Mouse (Mus musculus) C3H10T1/2 (cell line): Measurements from ENCODE around the gene Actl7b. TPM values are rescaled to one million over a fixed set of nuclear protein-coding genes. Genes with fewer than 3 reads are reported as not detected.

Source experiments
- polyA plus RNA-seq, 2 experiments: library from polyadenylated mRNA; unstranded; fragments of >200 nt; fragmentation: generic; extraction: Trizol; gene quantifications; one replicate each; pipeline ENCODE4 v1.2.1; 2012; ENCODE audit warnings: missing spikeins in 2 of 2

Gene Actl7b
- polyA plus RNA-seq, result not detected

GRCm38 (mm10) chr4:56741041-56741493 is at the start of gene Actl7b:
Gene Actl7b (minus strand): TSS chr4:56741443.

GRCm38 (mm10) chr4:56743363-56744195 is 2.3 kb upstream of the Actl7b start, which contains the start of gene Actl7a:
Gene Actl7a (plus strand): TSS chr4:56743413.

GRCm38 (mm10) chr4:56740020-56740485 is 1.2 kb downstream of the Actl7b start, which contains the start of gene Gm26657:
Gene Gm26657 (plus strand): TSS chr4:56740070.

Other genes starting within 250 kb of the Actl7b start
- under 1 TPM in 1 of 2 experiments, not detected in 1; 0.14 TPM for gene Gm26657, start 1.4 kb downstream of the Actl7b start, polyA plus RNA-seq
- under 1 TPM in 1 of 2 experiments, not detected in 1; 0.07 TPM for gene Actl7a, start 2.0 kb upstream of the Actl7b start, polyA plus RNA-seq
- gene Elp1, start 60.9 kb upstream of the Actl7b start, polyA plus RNA-seq, result 10 to 100 TPM; 18.3 to 26.7 TPM
- 1 to 10 TPM; 5.4 to 8.8 TPM for gene Fam206a, start 60.9 kb upstream of the Actl7b start, polyA plus RNA-seq
- gene Ctnnal1, start 123.7 kb upstream of the Actl7b start, polyA plus RNA-seq, result 10 to 100 TPM in 1 of 2 experiments, 1 to 10 TPM in 1; 3.2 to 14.3 TPM
- gene Tmem245, start 206.0 kb upstream of the Actl7b start, polyA plus RNA-seq, result 1 to 10 TPM in 1 of 2 experiments, under 1 TPM in 1; 0.34 to 2.3 TPM
- not detected for gene Frrs1l, start 248.9 kb upstream of the Actl7b start, polyA plus RNA-seq